Mouse (Mus musculus) megakaryocyte, embryonic 14.5 days (primary cell): ENCODE measurements at regions not wholly inside any gene's neighbourhood (a gene's known extent, or its start where the extent isn't known, plus 50 kb on each side); places are given as distances from the start of the nearest gene placed in this dataset.

Source experiments
- FLI1 ChIP-seq: IDR thresholded peaks from 2 replicates; pipeline ENCODE4 v1.6.1; 2012; ENCODE audit warnings: low read length, inconsistent platforms, mixed read lengths
- GATA1 ChIP-seq: IDR thresholded peaks from 3 replicates; pipeline ENCODE4 v1.6.1; 2012; ENCODE audit warnings: mixed read lengths, low read length, inconsistent platforms, borderline replicate concordance

- no peak for TF ChIP-seq GATA1
- TF ChIP-seq FLI1 = no peak
These were observed 268.9 kb upstream of the Rasa1 start for GRCm38 (mm10) chr13:85557821-85558220.
